Mouse (Mus musculus) heart, embryonic 14.5 days (tissue): ENCODE data around the gene Nkapd1. TPM values are rescaled to one million over a fixed set of nuclear protein-coding genes. Genes with fewer than 3 reads are reported as not detected.

Experiments
- ATAC-seq: fragments of 200-750 bp; cut with Nextera tagmentation; 2 replicates; pipeline ENCODE4 v1.8.0; 2017; ENCODE audit warnings: low read depth, moderate TSS enrichment; ENCODE audit not compliant: insufficient number of reproducible peaks, insufficient read depth, low FRiP score
- H3K27ac ChIP-seq, 2 experiments: fragments of 200-500 bp in 1 of 2; fragments of 300-500 bp in 1 of 2; sonication (generic) in 1 of 2; replicated peaks in 1 of 2; 2 replicates each; pipeline ENCODE4 v1.5.1; 2012 to 2014; ENCODE audit warnings: low read depth in 2 of 2, low read length in 2 of 2, control low read depth in 1 of 2, mild to moderate bottlenecking in 1 of 2, mixed read lengths in 1 of 2; ENCODE audit not compliant: control insufficient read depth in 1 of 2, insufficient read depth in 1 of 2
- H3K27me3 ChIP-seq: fragments of 300-500 bp; sonication (generic); 2 replicates; pipeline ENCODE4 v1.6.1; 2014; ENCODE audit warnings: mild to moderate bottlenecking, low read length, control low read depth; ENCODE audit not compliant: control insufficient read depth, insufficient read depth
- H3K36me3 ChIP-seq: fragments of 300-500 bp; sonication (generic); 2 replicates; pipeline ENCODE4 v1.6.1; 2014; ENCODE audit warnings: mild to moderate bottlenecking, control low read depth, low read length, mixed read lengths; ENCODE audit not compliant: control insufficient read depth, insufficient read depth
- H3K4me1 ChIP-seq, 2 experiments: fragments of 200-500 bp in 1 of 2; fragments of 300-500 bp in 1 of 2; sonication (generic) in 1 of 2; 2 replicates each; pipeline ENCODE4 v1.6.1; 2012 to 2014; ENCODE audit warnings: low read length in 2 of 2, control low read depth in 1 of 2, mixed read lengths in 1 of 2; ENCODE audit not compliant: control insufficient read depth in 2 of 2, insufficient read depth in 2 of 2
- H3K4me2 ChIP-seq: fragments of 300-500 bp; sonication (generic); 2 replicates; pipeline ENCODE4 v1.6.1; 2014; ENCODE audit warnings: mild to moderate bottlenecking, low read length
- H3K4me3 ChIP-seq, 2 experiments: fragments of 200-500 bp in 1 of 2; fragments of 300-500 bp in 1 of 2; sonication (generic) in 1 of 2; 2 replicates each; pipeline ENCODE4 v1.5.1; 2012 to 2014; ENCODE audit warnings: low read length in 2 of 2, mild to moderate bottlenecking in 2 of 2, control low read depth in 1 of 2, low read depth in 1 of 2, moderate library complexity in 1 of 2; ENCODE audit not compliant: control insufficient read depth in 1 of 2, insufficient read depth in 1 of 2
- H3K9ac ChIP-seq: fragments of 300-500 bp; sonication (generic); 2 replicates; pipeline ENCODE4 v1.6.1; 2014; ENCODE audit warnings: mild to moderate bottlenecking, low read length
- H3K9me3 ChIP-seq: fragments of 300-500 bp; sonication (generic); 2 replicates; pipeline ENCODE4 v1.6.1; 2016; ENCODE audit warnings: low read length, control low read depth; ENCODE audit not compliant: control insufficient read depth
- WGBS: fragments of 180-500 bp; shearing (Covaris S2); extraction: QIAGEN DNeasy Blood & Tissue Kit; methylation state at CpG from one replicate; pipeline ENCODE4 v1.1.7; 2014; 5-methylcytosine and 5-hydroxymethylcytosine counted together
- polyA plus RNA-seq: library from polyadenylated mRNA; unstranded; fragments of >200 nt; fragmentation: Nextera tagmentation; extraction: Ambion mirVana; gene quantifications from 2 replicates; pipeline ENCODE4 v1.2.1, GENCODE M21; 2014

The Nkapd1 gene
- 15.4 and 18.3 TPM in 2 replicates for polyA plus RNA-seq

DNA sequence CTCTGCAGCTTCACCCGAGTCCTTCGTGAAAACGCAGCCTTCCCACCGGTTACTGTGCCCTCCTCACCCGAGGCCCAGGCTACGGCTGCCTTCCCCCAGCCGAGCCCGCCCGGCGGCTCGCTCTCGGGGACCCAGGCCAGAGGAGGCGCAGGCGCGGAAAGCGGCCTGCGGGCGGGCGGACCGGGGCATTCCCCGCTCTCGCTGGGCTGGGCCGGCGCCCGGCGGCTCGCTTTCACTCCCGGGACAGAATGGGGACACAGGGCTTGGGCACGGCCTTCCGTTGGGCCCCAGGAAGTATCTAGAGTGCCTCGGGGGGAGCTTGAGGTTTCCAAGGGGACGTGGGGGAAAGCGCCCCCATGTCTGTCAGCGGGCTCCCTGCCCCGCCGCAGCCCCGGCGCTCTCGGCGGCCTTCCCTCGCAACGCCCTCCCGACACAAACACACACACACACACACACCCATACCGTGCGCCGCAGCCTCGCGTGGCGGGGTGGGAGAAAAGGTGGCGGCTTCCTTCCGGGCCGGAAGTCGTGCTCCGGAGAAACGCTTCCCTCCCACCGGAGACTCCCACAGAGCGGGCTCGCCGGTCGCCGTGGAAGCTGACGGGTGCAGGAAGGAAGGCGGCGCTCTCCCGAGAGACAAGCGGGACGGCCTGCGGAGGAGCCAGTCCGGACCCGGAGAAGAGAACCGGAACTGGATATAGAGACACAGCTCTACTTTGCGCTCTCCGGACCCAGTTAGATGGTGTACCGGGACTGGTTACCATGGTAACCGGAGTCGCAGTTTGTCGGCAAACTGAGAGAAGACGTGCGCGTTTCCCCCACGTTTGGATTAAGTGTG lies at the start of gene Nkapd1, which contains the start of gene Pih1d2:
Nkapd1 (minus strand) TSS at position 699 of the 838 bp plus-strand sequence.
Pih1d2 (plus strand) TSS at position 556 of the 838 bp plus-strand sequence.
- Histone ChIP-seq H3K27me3 (no peaks in the 10 kb centered on the region), H3K4me3 (peak within 1 kb of the TSS; percentile 93 to 98), H3K4me1 (peaks cover 2 to 8% of the 10 kb centered on the region in 2 experiments; a peak in 2 of 4 replicates), H3K4me2 (peak within 1 kb of the TSS; percentile 73), H3K9me3 (no peaks in the 10 kb centered on the region), H3K27ac (peak within 1 kb of the TSS; percentile 91 to 93), H3K9ac (peak within 1 kb of the TSS; percentile 96), H3K36me3 (peaks cover 35% of the 10 kb centered on the region)
- ATAC-seq: peak; percentile 89
- WGBS: under 1% methylated on average over 74 of the region's 81 CpGs

DNA sequence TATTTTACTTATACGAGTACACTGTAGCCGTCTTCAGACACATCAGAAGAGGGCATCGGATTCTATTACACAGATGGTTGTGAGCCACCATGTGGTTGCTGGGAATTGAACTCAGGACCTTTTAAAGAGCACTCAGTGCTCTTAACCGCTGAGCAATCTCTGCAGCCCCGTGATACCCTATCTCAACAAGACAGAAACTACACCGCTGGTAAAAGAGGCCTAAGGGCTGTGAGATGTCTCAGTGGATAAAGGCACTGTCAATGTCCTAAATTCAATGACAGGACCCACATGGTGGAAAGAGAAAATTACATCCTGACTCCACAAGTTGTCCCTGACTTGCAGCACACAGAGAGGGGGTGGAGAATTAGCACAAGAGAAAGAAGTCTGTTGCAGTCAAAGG lies 49.2 kb upstream of the Nkapd1 start:
- H3K9me3 ChIP-seq: no peaks in the 10 kb centered on the region
- H3K27me3 ChIP-seq: no peaks in the 10 kb centered on the region

DNA sequence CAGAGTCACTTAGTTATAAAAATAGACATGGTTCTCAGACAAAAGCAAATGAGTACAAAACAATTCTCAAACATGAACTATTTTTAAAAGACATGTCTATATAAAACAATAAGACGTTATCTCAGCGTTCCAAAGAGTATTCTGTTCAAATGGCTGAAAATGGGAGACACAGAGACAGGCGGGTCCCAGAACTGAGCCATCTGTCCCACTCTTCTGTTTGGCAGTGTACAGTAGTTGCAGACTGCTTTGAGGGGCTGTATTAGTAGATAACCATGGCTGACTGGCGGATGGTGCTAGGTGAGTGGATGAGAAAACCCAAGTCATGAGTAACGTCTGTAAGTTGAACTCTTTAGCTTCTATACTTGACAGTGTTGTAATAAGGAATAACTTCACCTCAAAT lies 47.6 kb upstream of the Nkapd1 start:
- WGBS: 73% methylated on average over 5 of the region's 5 CpGs
- Histone ChIP-seq H3K9ac (no peak overlapping the region), H3K27ac (no peak overlapping the region), H3K4me3 (no peak overlapping the region), H3K36me3 (peaks cover 28% of the 10 kb centered on the region; the same call in 1 of the 2 replicates), H3K4me1 (peaks cover 3 to 11% of the 10 kb centered on the region in 2 experiments; a peak in 3 of 4 replicates), H3K9me3 (no peaks in the 10 kb centered on the region), H3K4me2 (no peak overlapping the region), H3K27me3 (no peaks in the 10 kb centered on the region)
- ATAC-seq: no peak

More for the DNA sequence above, 49.2 kb upstream of the Nkapd1 start:
- Histone ChIP-seq H3K4me1 (0 out of 4 replicates have a peak, but pooled peaks cover 0 to 8% of the 10 kb centered on the region in 2 experiments), H3K4me2 (no peak overlapping the region), H3K27ac (no peak overlapping the region), H3K4me3 (no peak overlapping the region), H3K9ac (no peak overlapping the region), H3K36me3 (peaks cover 28% of the 10 kb centered on the region; the same call in 1 of the 2 replicates)
- ATAC-seq: no peak
- 62% methylated on average over 6 of the region's 6 CpGs for WGBS

DNA sequence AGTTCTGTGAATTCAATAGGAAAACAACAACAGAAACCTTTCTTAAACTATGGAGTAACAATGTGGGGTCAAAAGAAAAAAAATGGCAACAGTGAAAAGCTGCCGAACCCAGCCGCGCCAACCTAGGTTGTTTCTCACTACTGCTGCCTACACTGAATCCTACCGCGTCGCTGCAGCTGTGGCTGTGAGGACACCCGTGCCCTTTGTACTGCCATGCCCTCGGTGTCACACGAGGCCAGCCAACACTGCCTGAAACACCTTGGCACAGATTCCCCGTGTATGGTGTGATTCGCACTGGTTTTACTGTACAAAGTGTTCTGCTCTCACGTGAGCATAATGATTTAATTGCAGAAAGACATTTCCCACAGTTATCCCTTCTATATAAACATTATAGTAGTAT lies 43.2 kb upstream of the Nkapd1 start:
- Histone ChIP-seq H3K4me3 (peak overlapping the region; percentile 64 to 78), H3K27ac (peak overlapping the region; percentile 37 to 91; a peak in 3 of 4 replicates), H3K4me1 (peaks cover 3 to 6% of the 10 kb centered on the region in 2 experiments; a peak in 3 of 4 replicates), H3K9ac (peak overlapping the region; percentile 94), H3K4me2 (peak overlapping the region; percentile 67), H3K36me3 (peaks cover 31% of the 10 kb centered on the region), H3K9me3 (no peaks in the 10 kb centered on the region), H3K27me3 (no peaks in the 10 kb centered on the region)
- no peak for ATAC-seq
- WGBS: 15% methylated on average over 12 of the region's 12 CpGs

DNA sequence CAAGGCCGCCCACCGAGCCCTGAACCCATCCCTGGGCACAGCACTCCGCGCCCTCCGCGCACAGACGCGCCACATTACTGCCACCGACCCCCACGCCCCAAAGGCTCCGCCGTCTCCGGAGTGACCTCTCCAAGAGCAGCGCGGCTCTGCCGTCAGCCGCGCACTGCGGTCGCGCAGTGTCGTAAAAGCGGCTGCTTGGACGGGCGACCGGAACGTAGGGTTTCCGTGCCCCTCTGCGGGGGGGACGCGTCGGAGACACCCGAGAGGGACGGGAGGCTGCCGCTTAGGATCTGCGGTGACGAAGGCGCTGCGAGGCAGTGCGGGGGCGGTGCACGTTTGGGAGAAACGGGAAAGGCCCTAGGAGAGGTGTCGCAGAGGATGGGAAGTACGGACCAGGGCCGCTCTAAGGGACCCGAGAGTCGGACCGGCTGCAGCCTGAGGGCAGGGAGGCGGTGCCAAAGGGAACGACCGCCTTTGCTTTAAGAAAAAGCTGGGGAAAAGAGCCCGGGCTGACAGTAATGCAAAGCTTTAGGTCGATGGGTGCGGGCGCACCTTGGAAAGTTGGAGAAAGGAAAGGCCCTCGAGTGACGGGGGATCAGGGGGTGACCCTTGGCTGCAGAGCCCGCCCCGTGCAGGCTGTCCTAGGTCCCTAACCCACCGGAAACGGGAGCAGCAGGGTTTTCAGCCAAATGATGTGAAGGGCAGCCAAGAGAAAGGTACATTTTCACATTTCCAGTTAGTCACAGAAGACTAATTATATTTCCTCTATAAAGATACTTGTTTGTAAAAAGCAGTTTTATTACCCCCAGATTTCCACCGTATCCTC lies 42.3 kb upstream of the Nkapd1 start, which contains the start of gene Dlat:
Dlat (minus strand) TSS at position 389 of the 826 bp plus-strand sequence.
- Histone ChIP-seq H3K9me3 (no peaks in the 10 kb centered on the region), H3K27me3 (no peaks in the 10 kb centered on the region), H3K4me2 (peak within 1 kb of the TSS; percentile 67), H3K4me1 (peaks cover 3 to 4% of the 10 kb centered on the region in 2 experiments; a peak in 3 of 4 replicates), H3K27ac (peak within 1 kb of the TSS; percentile 73 to 91), H3K9ac (peak within 1 kb of the TSS; percentile 94), H3K4me3 (peak within 1 kb of the TSS; percentile 64 to 78), H3K36me3 (peaks cover 32% of the 10 kb centered on the region)
- ATAC-seq: peak; percentile 86
- WGBS: under 1% methylated on average over 63 of the region's 63 CpGs

DNA sequence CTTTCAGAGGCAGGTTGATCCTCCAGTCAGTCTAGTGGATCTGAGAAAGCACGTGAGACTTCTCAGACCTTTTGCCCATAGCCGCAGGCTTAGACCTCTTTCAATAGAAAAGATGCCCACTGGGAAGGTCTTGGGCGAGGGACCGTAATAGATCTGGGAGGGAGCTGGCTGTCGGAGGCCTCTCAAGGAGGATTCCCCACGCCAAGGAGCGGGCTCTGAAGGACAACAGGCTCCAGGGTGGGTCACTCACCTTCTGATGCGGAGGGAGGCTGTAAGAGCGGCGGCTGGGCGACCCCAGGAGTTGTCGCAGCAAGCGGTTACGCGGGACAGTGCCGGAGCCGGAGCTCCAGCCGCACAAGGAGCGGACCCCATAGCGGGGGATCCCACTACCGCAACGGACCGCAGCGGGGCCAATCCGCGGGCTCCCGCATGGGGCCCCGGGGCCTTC lies 41.7 kb upstream of the Nkapd1 start:
- H3K27ac ChIP-seq: peak overlapping the region; percentile 73 to 91
- peaks cover 3% of the 10 kb centered on the region in 2 experiments; a peak in 3 of 4 replicates for H3K4me1 ChIP-seq
- no peaks in the 10 kb centered on the region for H3K9me3 ChIP-seq
- peak overlapping the region; percentile 94 for H3K9ac ChIP-seq
- no peaks in the 10 kb centered on the region for H3K27me3 ChIP-seq
- H3K4me3 ChIP-seq: peak overlapping the region; percentile 64 to 78
- peak overlapping the region; percentile 67 for H3K4me2 ChIP-seq
- WGBS: under 1% methylated on average over 28 of the region's 28 CpGs
- ATAC-seq: peak; percentile 64
- H3K36me3 ChIP-seq: peaks cover 38% of the 10 kb centered on the region

DNA sequence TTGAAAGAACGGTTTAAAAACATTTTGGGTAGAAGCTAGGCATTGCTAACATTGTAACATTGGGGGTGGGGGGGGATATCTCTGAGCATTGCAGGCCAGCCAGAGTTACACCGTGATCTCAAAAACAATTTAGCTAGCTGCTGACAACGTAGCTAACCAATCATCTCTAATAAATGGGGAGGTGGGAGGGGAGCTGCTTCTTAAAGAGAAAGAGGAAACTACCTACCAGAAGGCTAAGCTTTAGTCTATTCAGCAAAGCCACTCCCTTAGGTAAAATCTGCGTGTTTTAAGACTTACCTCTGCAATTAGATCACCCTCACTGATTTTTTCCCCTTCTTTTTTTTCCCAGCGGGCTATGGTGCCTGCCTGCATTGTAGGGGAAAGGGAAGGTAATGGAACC lies 41.1 kb upstream of the Nkapd1 start:
- peak overlapping the region; percentile 64 to 78 for H3K4me3 ChIP-seq
- ATAC-seq: no peak
- H3K9me3 ChIP-seq: no peaks in the 10 kb centered on the region
- peaks cover 3% of the 10 kb centered on the region in 2 experiments; a peak in 3 of 4 replicates for H3K4me1 ChIP-seq
- H3K27me3 ChIP-seq: no peaks in the 10 kb centered on the region
- H3K27ac ChIP-seq: peak overlapping the region in 1 of 2 experiments; percentile 91; a peak in 2 of 4 replicates
- H3K4me2 ChIP-seq: peak overlapping the region; percentile 67
- peak overlapping the region; percentile 94 for H3K9ac ChIP-seq
- peaks cover 44% of the 10 kb centered on the region for H3K36me3 ChIP-seq
- WGBS: 14% methylated on average over 5 of the region's 5 CpGs
